Mouse (Mus musculus): ENCODE data around the gene Rhobtb3. TPM values are rescaled to one million over a fixed set of nuclear protein-coding genes. Genes with fewer than 3 reads are reported as not detected.
A peak's percentile ranks its signal among the peaks of the same experiment; 100 is the strongest.
"Not testable (repeated sequence)": the region's sequence is repeated elsewhere in the genome, so short reads cannot be mapped to it uniquely, and the experiment has no call there.

Gene Rhobtb3
- total RNA-seq, 4 experiments from 2014 or later: 16.9 to 19.9 (median 19.5) TPM

- DNase-seq (ENCODE audit: low spot score in 2 of 2): no peak
Observed at GRCm38 (mm10) chr13:75930023-75930422, 13.7 kb downstream of the Rhobtb3 start.

- not testable (repeated sequence) for DNase-seq (ENCODE audit: low spot score in 2 of 2)
Observed at GRCm38 (mm10) chr13:75929071-75929470, 14.7 kb downstream of the Rhobtb3 start.

GRCm38 (mm10) chr13:75927951-75928350 lies 15.8 kb downstream of the Rhobtb3 start:
- no peak for DNase-seq (ENCODE audit: low spot score in 2 of 2)

- no peak for DNase-seq (ENCODE audit: low spot score in 2 of 2)
Observed at GRCm38 (mm10) chr13:75914151-75914550, 29.6 kb downstream of the Rhobtb3 start.

GRCm38 (mm10) chr13:75908187-75908586 lies 35.5 kb downstream of the Rhobtb3 start:
- no peak for DNase-seq (ENCODE audit: low spot score in 2 of 2)

GRCm38 (mm10) chr13:75907133-75907532 lies 36.6 kb downstream of the Rhobtb3 start:
- no peak for DNase-seq (ENCODE audit: low spot score in 2 of 2)

- peak in 1 of 2 experiments; percentile 37 for DNase-seq (ENCODE audit: low spot score in 2 of 2)
Observed at GRCm38 (mm10) chr13:75904660-75905059, 39.1 kb downstream of the Rhobtb3 start.

- not testable (repeated sequence) for DNase-seq (ENCODE audit: low spot score in 2 of 2)
Observed at GRCm38 (mm10) chr13:75900928-75901327, 42.8 kb downstream of the Rhobtb3 start.

- no peak for DNase-seq (ENCODE audit: low spot score in 2 of 2)
Observed at GRCm38 (mm10) chr13:75892876-75893275, 50.8 kb downstream of the Rhobtb3 start.

- DNase-seq (ENCODE audit: low spot score in 2 of 2): no peak
Observed at GRCm38 (mm10) chr13:75892291-75892690, 51.4 kb downstream of the Rhobtb3 start.

GRCm38 (mm10) chr13:75891868-75892267 lies 51.9 kb downstream of the Rhobtb3 start:
- no peak for DNase-seq (ENCODE audit: low spot score in 2 of 2)

- DNase-seq (ENCODE audit: low spot score in 2 of 2): no peak
Observed at GRCm38 (mm10) chr13:75883792-75884191, 59.9 kb downstream of the Rhobtb3 start.

GRCm38 (mm10) chr13:75880501-75880900 lies 63.2 kb downstream of the Rhobtb3 start:
- DNase-seq (ENCODE audit: low spot score in 2 of 2): no peak

- no peak for DNase-seq (ENCODE audit: low spot score in 2 of 2)
Observed at GRCm38 (mm10) chr13:75879756-75880155, 64.0 kb downstream of the Rhobtb3 start.

- DNase-seq (ENCODE audit: low spot score in 2 of 2): no peak
Observed at GRCm38 (mm10) chr13:75877907-75878306, 65.8 kb downstream of the Rhobtb3 start.

GRCm38 (mm10) chr13:75876592-75876991 lies 67.1 kb downstream of the Rhobtb3 start:
- DNase-seq (ENCODE audit: low spot score in 2 of 2): no peak

- DNase-seq (ENCODE audit: low spot score in 2 of 2): not testable (repeated sequence)
Observed at GRCm38 (mm10) chr13:75876188-75876587, 67.5 kb downstream of the Rhobtb3 start.

GRCm38 (mm10) chr13:75874608-75875376 lies 68.9 kb downstream of the Rhobtb3 start:
- DNase-seq (ENCODE audit: low spot score in 2 of 2): no peak

- DNase-seq (ENCODE audit: low spot score in 2 of 2): peak in 1 of 2 experiments; percentile 36
Observed at GRCm38 (mm10) chr13:75867876-75868275, 75.8 kb downstream of the Rhobtb3 start.

- no peak for DNase-seq (ENCODE audit: low spot score in 2 of 2)
Observed at GRCm38 (mm10) chr13:75865486-75866184, 78.1 kb downstream of the Rhobtb3 start.

GRCm38 (mm10) chr13:75859264-75859844 lies 84.4 kb downstream of the Rhobtb3 start:
- no peak for DNase-seq (ENCODE audit: low spot score in 2 of 2)

GRCm38 (mm10) chr13:75853118-75853517 lies 90.6 kb downstream of the Rhobtb3 start:
- DNase-seq (ENCODE audit: low spot score in 2 of 2): no peak
